Mouse (Mus musculus): ENCODE results near the gene Gm3164.
"Not testable (repeated sequence)": the region's sequence is repeated elsewhere in the genome, so short reads cannot be mapped to it uniquely, and the experiment has no call there.

The Gm3164 gene

GRCm38 (mm10) chr14:4414965-4415835, at the start of gene Gm3164:
Gene Gm3164, plus strand, starts transcription at chr14:4415448.
- DNase-seq: not testable (repeated sequence)

DNA sequence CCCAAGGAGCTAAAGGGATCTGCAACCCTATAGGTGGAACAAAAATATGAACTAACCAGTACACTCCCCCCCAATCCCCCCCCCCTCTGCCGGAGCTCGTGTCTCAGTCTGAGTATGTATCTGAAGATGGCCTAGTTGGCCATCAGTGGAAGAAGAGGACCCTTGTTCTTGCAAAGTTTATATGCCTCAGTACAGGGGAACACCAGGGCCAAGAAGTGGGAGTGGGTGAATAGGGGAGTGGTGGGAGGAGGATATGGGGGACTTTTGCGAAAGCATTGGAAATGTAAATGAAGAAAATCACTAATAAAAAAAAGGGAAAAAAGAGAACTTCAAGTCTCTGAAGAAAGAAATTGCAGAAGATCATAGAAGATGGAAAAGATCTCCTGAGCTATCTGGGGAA, 46.3 kb upstream of the Gm3164 start:
- not testable (repeated sequence) for DNase-seq

DNA sequence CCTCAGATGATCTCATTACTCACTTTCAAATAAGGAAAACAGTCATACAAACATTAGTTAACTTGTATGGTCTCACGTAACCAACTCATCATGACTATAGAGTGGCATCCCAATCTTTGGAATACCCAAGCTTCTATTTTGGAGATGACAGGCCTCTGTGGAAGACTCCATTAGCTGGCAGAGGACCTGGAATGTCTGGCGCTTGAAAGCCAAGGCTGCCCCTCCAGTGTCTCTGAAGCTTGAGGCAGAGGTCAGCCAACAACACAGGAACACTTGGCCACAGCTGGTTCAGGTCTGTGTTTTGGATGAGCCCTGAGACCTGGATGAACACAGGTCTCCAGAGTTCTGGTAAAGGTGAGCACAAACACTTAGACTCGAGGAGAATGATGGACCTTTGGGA, 45.6 kb upstream of the Gm3164 start:
- DNase-seq: not testable (repeated sequence)

DNA sequence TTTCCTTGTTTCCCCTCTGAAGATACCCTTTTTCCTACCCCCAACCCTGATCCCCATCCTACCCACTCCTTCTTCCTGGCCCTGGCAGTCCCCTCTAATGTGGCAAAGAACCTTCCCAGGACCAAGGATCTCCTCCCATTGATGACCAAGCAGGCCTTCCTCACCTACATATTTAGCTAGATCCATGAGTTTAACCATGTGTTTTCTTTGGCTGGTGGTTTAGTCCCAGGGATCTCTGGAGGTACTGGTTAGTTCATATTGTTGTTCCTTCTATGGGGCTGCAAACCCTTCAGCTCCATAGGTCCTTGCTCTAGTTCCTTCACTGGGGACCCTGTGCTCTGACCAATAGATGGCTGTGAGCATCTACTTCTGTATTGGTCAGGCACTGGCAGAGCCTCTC, 37.4 kb upstream of the Gm3164 start:
- DNase-seq: not testable (repeated sequence)

DNA sequence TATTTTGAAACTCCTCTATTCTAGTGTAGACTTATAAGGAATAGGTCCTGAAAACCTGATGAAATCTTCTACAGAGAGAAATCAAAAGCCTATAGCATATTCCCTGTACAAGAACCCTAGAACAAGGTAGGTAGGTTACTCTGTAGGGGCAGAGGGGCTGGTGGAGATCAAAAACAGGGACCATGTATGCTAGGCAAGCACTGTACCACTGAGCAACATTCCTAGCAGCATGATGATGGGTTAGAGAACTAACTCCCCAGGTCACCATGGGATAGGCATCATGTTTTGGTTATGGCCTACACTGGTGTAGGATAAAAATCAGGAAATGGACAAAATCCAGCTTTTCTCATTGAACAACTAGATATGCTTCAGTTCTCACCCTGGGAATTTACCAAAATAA, 29.6 kb upstream of the Gm3164 start:
- not testable (repeated sequence) for DNase-seq

- DNase-seq: not testable (repeated sequence)
Measured at GRCm38 (mm10) chr14:4392841-4393530, 22.3 kb upstream of the Gm3164 start.

- DNase-seq: not testable (repeated sequence)
Measured at GRCm38 (mm10) chr14:4397226-4397625, 18.0 kb upstream of the Gm3164 start, which contains the start of gene Gm3159. Gene Gm3159, plus strand, starts transcription at chr14:4397526.

GRCm38 (mm10) chr14:4398624-4399023, 16.6 kb upstream of the Gm3164 start:
- not testable (repeated sequence) for DNase-seq

DNA sequence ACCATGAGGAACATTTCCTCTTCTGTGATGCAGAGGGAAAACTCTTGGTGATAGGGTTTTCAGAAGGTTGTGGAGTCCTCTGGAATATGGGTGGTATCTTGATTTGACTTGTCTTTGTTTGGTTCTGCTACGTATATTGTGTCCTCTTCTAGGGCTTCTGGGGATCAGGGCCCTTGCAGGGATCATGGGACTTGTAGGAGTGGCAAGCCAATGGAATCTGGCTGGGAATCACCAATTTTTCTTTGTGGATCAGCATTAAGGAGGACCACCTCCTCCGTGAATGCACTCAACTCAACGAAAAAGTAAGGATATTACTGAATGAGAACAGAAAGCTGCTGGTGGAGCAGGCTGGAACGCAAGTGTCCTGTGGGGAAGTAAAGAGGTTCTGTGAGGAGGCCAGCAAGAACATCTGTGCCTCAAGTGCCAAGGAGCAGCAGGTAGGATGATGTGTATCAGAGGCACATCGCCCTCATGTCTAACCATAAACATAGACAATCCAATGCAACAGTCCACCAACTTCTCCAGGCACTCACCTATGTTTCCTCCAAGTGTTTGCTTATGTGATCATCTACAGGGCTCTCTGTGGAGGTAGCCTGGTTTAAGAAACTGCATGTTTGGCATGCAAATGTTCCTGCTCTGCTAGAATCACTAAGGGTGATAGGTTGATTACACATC, 15.0 kb upstream of the Gm3164 start:
- DNase-seq: not testable (repeated sequence)

DNA sequence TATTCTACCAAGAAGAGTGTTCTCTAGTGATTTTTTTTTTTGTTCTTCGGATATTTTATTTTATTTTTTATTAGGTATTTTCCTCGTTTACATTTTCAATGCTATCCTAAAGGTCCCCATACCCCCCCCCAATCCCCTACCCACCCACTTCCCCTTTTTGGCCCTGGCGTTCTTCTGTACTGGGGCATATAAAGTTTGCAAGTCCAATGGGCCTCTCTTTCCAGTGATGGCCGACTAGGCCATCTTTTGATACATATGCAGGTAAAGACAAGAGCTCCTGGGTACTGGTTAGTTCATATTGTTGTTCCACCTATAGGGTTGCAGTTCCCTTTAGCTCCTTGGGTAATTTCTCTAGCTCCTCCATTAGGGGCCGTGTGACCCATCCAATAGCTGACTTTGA, 14.0 kb upstream of the Gm3164 start:
- DNase-seq: not testable (repeated sequence)

- not testable (repeated sequence) for DNase-seq
Measured at GRCm38 (mm10) chr14:4403840-4404239, 11.4 kb upstream of the Gm3164 start.

GRCm38 (mm10) chr14:4409939-4410338, 5.3 kb upstream of the Gm3164 start:
- not testable (repeated sequence) for DNase-seq

DNA sequence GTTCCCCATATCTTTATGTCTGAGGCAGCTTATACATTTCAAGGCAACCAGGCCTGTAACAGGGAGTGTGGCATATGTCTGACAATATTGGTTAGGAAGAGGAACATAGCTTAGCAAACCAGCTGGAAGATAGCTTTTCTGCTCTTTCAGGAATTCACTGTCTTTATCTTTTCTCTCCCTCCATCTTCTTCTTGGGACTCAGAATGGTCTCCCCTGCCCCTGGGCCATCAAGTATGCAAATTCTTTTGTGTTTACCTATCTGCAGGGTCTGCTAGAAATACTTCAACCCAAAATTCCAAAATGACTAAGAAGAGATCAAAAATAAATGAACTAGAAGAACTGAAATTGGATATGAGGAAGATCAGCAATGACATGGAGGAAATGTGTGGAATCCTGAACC, 15.4 kb downstream of the Gm3164 start, which contains the start of gene Gm3173:
TSS of gene Gm3173 (plus strand) at position 301 of the 400 bp plus-strand sequence.
- not testable (repeated sequence) for DNase-seq

GRCm38 (mm10) chr14:4481445-4481844, 66.2 kb downstream of the Gm3164 start, which contains the start of gene Gm3182:
Gene Gm3182, plus strand, starts transcription at chr14:4481745.
- not testable (repeated sequence) for DNase-seq

All from kidney, adult 8-10 months (tissue).